Comparison of ENCODE assay signal across 17 mouse cellular contexts in genomic region chr2:57459901-57460300, GRCm38 (mm10).
"Had no signal": no experiment of that assay in that cellular context is flagged by ENCODE, and none has a peak within 500 bp of the region (broad histone marks: within the 10 kb centered on the region; RNA-seq: fewer than 3 reads in every experiment).

No protein-coding gene starts in this region.

- ATAC-seq: intestine, embryonic 16.5 days; liver, postnatal 0 days; midbrain, embryonic 15.5 days had no signal

- DNase-seq: kidney, adult 9 months; kidney, postnatal 36 days; liver; liver, embryonic 13.5 days; liver, postnatal 0 days; lung, postnatal 14 days; retina, postnatal 1 day; thymus, postnatal 4 days had no signal

- H3K9me3 ChIP-seq: limb, embryonic 12.5 days; liver, embryonic 13.5 days; lung, embryonic 15.5 days; megakaryocyte, embryonic 14.5 days; midbrain, embryonic 15.5 days; neural tube, embryonic 12.5 days had no signal

- H3K27ac ChIP-seq: kidney, postnatal 0 days; limb, embryonic 12.5 days; liver, embryonic 13.5 days; lung, embryonic 15.5 days; macrophage; midbrain, embryonic 15.5 days; neural tube, embryonic 12.5 days had no signal

- H3K36me3 ChIP-seq: limb, embryonic 12.5 days; liver, embryonic 13.5 days; lung, embryonic 15.5 days; midbrain, embryonic 15.5 days; neural tube, embryonic 12.5 days had no signal

- H3K4me3 ChIP-seq: limb, embryonic 12.5 days; liver, embryonic 13.5 days; lung, embryonic 15.5 days; megakaryocyte, embryonic 14.5 days; midbrain, embryonic 15.5 days; neural tube, embryonic 12.5 days had no signal

- H3K4me1 ChIP-seq: limb, embryonic 12.5 days; liver, embryonic 13.5 days; lung, embryonic 15.5 days; megakaryocyte, embryonic 14.5 days; midbrain, embryonic 15.5 days; neural tube, embryonic 12.5 days had no signal

- H3K27me3 ChIP-seq: limb, embryonic 12.5 days; liver, embryonic 13.5 days; lung, embryonic 15.5 days; megakaryocyte, embryonic 14.5 days; midbrain, embryonic 15.5 days; neural tube, embryonic 12.5 days had no signal

- H3K4me2 ChIP-seq: limb, embryonic 12.5 days; liver, embryonic 13.5 days; lung, embryonic 15.5 days; midbrain, embryonic 11.5 days; midbrain, embryonic 15.5 days; neural tube, embryonic 12.5 days had no signal

- H3K9ac ChIP-seq: limb, embryonic 12.5 days; liver, embryonic 13.5 days; liver, postnatal 0 days; lung, embryonic 15.5 days; midbrain, embryonic 15.5 days; neural tube, embryonic 12.5 days had no signal
